Mouse (Mus musculus) stomach, postnatal 0 days (tissue): Measurements from ENCODE around the gene Slit3.

ENCODE experiments used
- CTCF ChIP-seq: IDR thresholded peaks from 2 replicates; pipeline ENCODE4 v1.5.1; 2016; ENCODE audit warnings: antibody characterized with exemption, low read depth, mild to moderate bottlenecking, moderate library complexity
- EP300 ChIP-seq: optimal IDR thresholded peaks from 2 replicates; pipeline ENCODE3; 2016; ENCODE audit warnings: antibody characterized with exemption

- no peak for TF ChIP-seq CTCF
- TF ChIP-seq EP300 = no peak
Observed at GRCm38 (mm10) chr11:35370705-35371104, 249.7 kb downstream of the Slit3 start.
